Mouse (Mus musculus) neural tube, embryonic 12.5 days (tissue): Measurements from ENCODE around the gene Lca5l. TPM values are rescaled to one million over a fixed set of nuclear protein-coding genes. Genes with fewer than 3 reads are reported as not detected.

Source experiments
- polyA plus RNA-seq: library from polyadenylated mRNA; unstranded; fragments of >200 nt; fragmentation: Nextera tagmentation; extraction: Ambion mirVana; gene quantifications from 2 replicates; pipeline ENCODE4 v1.2.1, GENCODE M21; 2016

The Lca5l gene
- polyA plus RNA-seq, 1 experiment from 2014 or later, result 1.6 TPM

Other genes with a start within 250 kb of the Lca5l start
- 72.1 and 72.5 TPM in 2 replicates for gene Psmg1, start 201.3 kb downstream of the Lca5l start, polyA plus RNA-seq
- 219 and 234 TPM in 2 replicates for gene Brwd1, start 109.7 kb downstream of the Lca5l start, polyA plus RNA-seq
- 680 and 694 TPM in 2 replicates for gene Hmgn1, start 64.5 kb downstream of the Lca5l start, polyA plus RNA-seq
- 120 and 123 TPM in 2 replicates for gene Wrb, start 46.9 kb downstream of the Lca5l start, polyA plus RNA-seq
- gene Sh3bgr, start 8.2 kb upstream of the Lca5l start, polyA plus RNA-seq, result 2.5 and 4.6 TPM in 2 replicates
- 1.0 TPM in 2 replicates for gene B3galt5, start 43.5 kb upstream of the Lca5l start, polyA plus RNA-seq